Mouse (Mus musculus): ENCODE results near the gene Ppp4r3a. TPM values are rescaled to one million over a fixed set of nuclear protein-coding genes. Genes with fewer than 3 reads are reported as not detected.
A peak's percentile ranks its signal among the peaks of the same experiment; 100 is the strongest.
"Not testable (repeated sequence)": the region's sequence is repeated elsewhere in the genome, so short reads cannot be mapped to it uniquely, and the experiment has no call there.

Ppp4r3a gene
- total RNA-seq (2015; ENCODE audit: low replicate concordance) (27.9 and 44.9 TPM in 2 replicates), total RNA-seq (2017; ENCODE audit: low replicate concordance) (66.5 TPM in 2 replicates)

GRCm38 (mm10) chr12:101083076-101083838 is at the start of gene Ppp4r3a:
Ppp4r3a (minus strand) TSS chr12:101083702.
- ATAC-seq (replicated peaks; ENCODE audit: low FRiP score, poor library complexity, severe bottlenecking) = peak; percentile 94

- ATAC-seq (replicated peaks; ENCODE audit: low FRiP score, poor library complexity, severe bottlenecking) = no peak
These were observed 39.5 kb upstream of the Ppp4r3a start for GRCm38 (mm10) chr12:101123013-101123412.

- ATAC-seq (replicated peaks; ENCODE audit: low FRiP score, poor library complexity, severe bottlenecking) = not testable (repeated sequence)
These were observed 38.6 kb upstream of the Ppp4r3a start for GRCm38 (mm10) chr12:101122066-101122465.

DNA sequence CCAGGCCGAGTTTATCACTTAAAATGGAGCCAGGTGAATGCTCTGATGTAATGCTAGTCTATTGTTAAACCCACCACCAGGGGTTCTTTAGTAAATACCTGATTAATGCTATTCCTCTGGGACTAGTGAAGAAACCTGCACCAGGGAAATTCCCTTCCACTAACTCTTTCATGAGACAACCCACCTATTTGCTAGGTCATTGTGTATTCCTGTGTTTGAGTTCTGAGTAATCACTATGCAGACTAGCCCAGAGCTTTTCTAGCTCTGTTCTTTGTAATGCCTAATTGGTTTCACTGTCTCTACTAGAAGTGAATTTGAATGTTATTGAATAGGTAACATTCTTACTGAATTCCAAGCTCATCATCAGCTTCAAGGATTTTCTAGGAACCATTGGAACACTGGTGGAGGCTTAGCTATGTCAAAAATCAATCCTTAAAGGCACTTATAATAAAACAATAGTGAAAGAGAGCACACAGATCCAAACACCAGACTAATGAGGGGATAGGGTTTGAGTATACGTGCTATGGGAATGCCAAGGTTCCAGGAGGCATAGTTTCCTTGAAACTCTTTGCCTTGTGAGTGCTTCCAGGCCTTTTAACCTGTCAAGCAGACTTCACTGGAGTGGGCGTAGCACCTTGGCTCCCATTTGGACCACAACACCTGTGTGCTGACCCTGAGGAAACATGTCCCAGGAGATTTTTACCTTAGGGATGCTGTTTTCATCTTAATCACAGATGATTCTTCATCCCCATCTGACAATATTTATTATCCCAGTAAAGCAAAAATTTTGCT is 26.5 kb upstream of the Ppp4r3a start:
- not testable (repeated sequence) for ATAC-seq (replicated peaks; ENCODE audit: low FRiP score, poor library complexity, severe bottlenecking)

GRCm38 (mm10) chr12:101107722-101108121 is 24.2 kb upstream of the Ppp4r3a start:
- no peak for ATAC-seq (replicated peaks; ENCODE audit: low FRiP score, poor library complexity, severe bottlenecking)

DNA sequence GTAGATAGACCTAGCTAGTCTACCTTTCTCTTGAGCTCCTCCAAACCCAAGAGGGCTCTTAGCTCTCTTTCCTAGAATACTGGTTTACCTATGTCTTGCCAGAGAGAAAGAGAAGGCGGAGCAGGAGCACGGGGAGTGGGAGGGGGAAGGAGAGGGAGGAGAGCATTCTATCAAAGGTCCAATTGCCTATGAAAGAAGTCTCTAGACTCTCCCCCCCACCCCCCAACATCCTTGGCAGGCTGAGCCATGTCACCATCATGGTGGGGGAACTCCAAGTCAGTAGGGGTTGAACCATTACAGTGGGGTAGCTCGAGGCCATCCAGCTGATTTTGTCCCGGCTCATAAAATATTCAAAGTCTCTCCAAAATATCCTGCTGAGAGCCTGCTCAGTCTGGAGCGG is 22.1 kb upstream of the Ppp4r3a start:
- no peak for ATAC-seq (replicated peaks; ENCODE audit: low FRiP score, poor library complexity, severe bottlenecking)

DNA sequence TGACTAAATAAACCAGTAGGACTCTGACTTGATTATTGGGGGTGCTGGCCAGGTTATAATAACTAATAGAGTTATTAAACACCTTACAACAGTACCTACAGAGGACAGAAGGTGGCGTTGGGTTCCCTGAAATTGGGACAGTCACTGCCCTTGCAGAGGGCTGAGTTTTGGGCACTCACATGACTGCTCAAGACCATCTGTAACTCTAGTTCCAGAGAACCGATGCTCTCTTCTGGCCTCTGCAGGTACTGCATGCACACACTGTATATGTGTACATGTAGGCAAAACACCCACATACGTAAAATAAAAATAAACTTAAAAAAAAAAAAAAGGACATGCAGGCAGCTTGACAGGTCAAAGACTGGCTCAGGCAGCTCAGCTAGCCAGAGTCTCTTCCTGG is 19.1 kb upstream of the Ppp4r3a start:
- ATAC-seq (replicated peaks; ENCODE audit: low FRiP score, poor library complexity, severe bottlenecking) = peak; percentile 89

GRCm38 (mm10) chr12:101093678-101094077 is 10.2 kb upstream of the Ppp4r3a start:
- not testable (repeated sequence) for ATAC-seq (replicated peaks; ENCODE audit: low FRiP score, poor library complexity, severe bottlenecking)

GRCm38 (mm10) chr12:101089955-101090354 is 6.5 kb upstream of the Ppp4r3a start:
- no peak for ATAC-seq (replicated peaks; ENCODE audit: low FRiP score, poor library complexity, severe bottlenecking)

DNA sequence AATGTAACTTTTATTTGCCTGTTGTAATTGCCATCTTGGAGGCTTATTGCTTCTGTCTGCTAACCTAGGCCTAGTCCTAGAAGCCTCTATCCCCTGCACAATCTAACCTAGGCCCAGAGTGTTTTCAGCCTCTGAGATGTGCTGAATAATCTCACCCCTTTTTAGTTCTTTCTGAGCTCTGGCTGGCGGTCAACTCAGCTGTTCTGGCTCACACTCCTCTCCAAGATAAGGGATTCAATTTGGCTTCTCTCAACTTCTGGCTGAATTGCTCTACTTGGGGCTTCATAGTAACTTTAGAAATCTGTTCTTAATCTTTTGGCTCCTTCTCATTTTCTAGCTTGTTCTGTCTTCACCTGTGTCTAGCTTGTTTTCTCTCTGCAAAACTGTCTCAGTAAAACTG is 3.9 kb upstream of the Ppp4r3a start:
- no peak for ATAC-seq (replicated peaks; ENCODE audit: low FRiP score, poor library complexity, severe bottlenecking)

- no peak for ATAC-seq (replicated peaks; ENCODE audit: low FRiP score, poor library complexity, severe bottlenecking)
These were observed 1.6 kb upstream of the Ppp4r3a start for GRCm38 (mm10) chr12:101084881-101085666.

DNA sequence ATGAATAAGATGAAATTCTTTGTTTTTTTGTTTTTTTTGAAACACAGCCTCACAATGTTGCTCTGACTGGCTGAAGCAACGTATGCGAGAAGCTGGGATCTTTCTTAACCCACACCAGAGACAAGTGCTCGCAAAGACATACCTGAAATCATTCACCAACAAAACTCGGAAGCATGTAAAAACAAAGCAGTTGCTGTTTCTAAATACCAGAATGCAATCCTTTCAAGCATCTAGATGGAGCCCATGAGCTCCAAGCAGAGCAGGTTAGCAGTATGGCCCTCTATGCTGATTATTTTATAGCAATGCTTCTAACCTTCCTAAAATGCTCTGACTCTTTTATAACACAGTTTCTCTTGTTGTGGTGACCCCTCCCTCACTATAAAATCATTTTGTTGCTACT is 735 bp upstream of the Ppp4r3a start:
- ATAC-seq (replicated peaks; ENCODE audit: low FRiP score, poor library complexity, severe bottlenecking) = no peak

DNA sequence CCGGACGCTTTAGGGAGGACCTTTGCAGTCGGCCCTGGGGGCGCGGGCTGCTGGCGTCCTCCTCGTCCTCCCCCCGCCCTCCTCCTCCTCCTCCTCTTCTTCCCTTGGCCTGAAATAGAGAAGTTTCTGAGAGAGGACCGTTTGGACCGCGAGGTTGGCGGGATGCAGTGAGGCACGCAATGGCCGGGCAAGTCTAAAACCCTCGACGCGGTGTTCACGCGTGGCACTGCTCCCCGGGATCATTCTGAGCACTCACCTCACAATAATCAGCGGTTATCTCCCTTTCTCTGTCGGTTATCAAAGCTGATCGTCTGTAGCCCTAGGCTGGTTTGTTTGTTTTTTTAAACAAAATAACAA is 315 bp upstream of the Ppp4r3a start:
- ATAC-seq (replicated peaks; ENCODE audit: low FRiP score, poor library complexity, severe bottlenecking) = peak; percentile 56

DNA sequence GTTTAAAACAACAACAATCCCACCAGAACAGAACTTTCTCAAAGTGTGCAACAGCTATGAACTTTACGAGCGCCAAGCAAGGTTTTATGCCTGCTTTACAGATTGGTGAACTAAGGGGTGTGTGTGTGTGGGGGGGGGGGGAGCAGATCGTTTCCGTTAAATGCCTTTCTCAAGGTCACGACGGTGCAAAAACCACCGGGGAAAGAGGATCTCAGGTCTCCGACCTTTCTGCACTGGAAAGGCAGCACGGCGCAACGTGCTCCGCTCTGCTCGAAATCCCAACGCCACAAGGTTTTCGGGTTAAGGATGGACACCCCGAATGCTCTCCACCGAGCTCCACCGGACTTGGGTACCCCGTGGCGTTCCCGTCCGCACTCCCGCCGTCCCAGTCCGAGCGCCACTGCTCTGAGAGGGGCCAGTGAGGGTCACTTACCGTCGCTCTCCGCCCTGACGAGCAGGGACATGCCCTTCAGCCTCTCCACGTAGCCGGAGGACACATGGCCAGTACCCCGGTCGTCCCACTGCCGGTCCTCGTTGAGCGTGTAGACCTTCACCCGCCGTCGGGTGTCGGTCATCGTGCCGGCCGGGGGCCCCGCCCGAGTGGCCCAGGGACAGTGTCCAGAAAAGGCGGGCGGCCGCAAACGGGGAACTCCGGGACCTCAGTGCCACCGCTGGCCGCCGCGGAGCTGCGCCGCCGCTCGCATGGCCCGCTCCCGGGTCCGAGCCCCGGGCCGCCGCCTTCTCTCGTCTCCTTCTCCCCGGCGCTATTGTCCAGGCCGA is 1.0 kb downstream of the Ppp4r3a start:
- ATAC-seq (replicated peaks; ENCODE audit: low FRiP score, poor library complexity, severe bottlenecking) = peak; percentile 28; the same call in 1 of the 2 replicates

DNA sequence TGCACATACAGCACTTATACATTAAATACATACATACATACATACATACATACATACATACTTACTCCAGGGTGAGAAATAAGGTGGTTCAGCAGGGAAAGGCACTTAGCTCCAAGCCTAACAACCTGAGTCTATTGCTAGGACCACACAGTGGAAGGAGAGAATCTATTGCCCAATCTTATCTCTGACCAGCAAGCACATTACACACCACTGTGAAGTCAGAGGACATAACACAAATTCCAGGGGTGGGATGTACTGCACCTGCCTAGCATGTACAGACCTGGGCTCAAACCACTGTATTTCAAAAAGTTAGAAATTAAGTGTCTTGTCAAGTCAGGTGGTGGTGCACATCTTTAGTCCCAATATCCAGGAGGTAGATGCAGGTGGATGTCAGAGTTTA is 5.5 kb downstream of the Ppp4r3a start:
- ATAC-seq (replicated peaks; ENCODE audit: low FRiP score, poor library complexity, severe bottlenecking) = no peak

GRCm38 (mm10) chr12:101075433-101075832 is 8.1 kb downstream of the Ppp4r3a start:
- ATAC-seq (replicated peaks; ENCODE audit: low FRiP score, poor library complexity, severe bottlenecking) = no peak

- no peak for ATAC-seq (replicated peaks; ENCODE audit: low FRiP score, poor library complexity, severe bottlenecking)
These were observed 8.6 kb downstream of the Ppp4r3a start for GRCm38 (mm10) chr12:101074821-101075429.

DNA sequence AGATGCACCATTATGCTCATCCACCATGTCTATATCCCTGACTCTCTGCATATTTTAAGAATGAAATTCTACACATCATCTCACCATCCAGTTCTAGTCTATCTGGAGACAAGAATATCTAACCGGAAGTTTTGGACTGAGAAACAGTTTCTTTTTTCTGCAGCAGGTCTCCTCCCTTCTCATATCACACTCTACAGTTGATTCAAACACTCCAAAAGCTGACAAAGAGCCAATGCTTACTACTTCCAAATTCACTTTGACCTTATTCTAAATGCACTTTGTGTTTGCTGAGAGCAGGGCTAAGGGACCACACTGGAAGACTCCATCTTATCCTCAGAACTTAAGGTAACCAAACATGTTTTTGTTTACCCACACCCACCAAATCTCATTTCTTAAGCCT is 13.7 kb downstream of the Ppp4r3a start:
- ATAC-seq (replicated peaks; ENCODE audit: low FRiP score, poor library complexity, severe bottlenecking) = no peak

GRCm38 (mm10) chr12:101066329-101066728 is 17.2 kb downstream of the Ppp4r3a start:
- no peak for ATAC-seq (replicated peaks; ENCODE audit: low FRiP score, poor library complexity, severe bottlenecking)

Measured in erythroblast, adult 5-6 weeks (primary cell).